Mouse (Mus musculus): Measurements from ENCODE around the gene Sh3pxd2a.

DNA sequence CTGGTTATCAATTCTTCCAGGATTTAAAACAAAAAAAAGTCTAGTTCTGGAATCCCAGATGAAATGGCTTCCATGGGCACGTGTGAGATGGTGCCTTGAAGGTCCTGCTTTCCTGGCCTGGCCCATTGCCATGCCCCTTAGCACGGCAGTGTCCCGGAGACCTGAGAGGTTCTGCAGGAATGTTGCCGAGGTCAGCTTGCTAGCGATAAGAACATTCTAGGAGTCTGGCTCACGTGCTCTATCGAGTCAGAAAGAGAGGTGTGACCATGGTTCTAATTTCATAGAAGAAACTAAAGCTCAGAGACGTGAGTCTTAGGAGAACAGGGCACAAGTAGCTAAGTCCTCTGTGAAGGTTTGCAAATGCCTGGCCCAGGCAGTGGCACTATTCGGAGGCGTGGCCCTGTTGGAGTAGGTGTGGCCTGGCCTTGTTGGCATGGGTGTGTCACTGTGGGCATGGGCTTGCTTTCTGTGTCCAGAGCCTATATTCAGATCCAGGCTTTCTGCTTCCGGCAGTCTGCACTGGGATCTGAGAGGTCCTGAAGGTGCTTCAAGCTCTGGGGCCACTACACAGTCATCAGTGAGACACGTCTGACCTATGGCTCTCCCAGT is 96.8 kb downstream of the Sh3pxd2a start:
- no peak for TF ChIP-seq CTCF (conservative IDR thresholded peaks at IDR 0.05; ENCODE audit: low read length)
- no peak for TF ChIP-seq POU5F1 (IDR thresholded peaks at IDR 0.05; ENCODE audit: borderline replicate concordance, low read length)
